Mouse (Mus musculus): ENCODE results near the gene Rhbdl3. TPM values are rescaled to one million over a fixed set of nuclear protein-coding genes. Genes with fewer than 3 reads are reported as not detected.

Rhbdl3 gene
- polyA plus RNA-seq (2012; rRNA removed) = 7.5 and 8.4 TPM in 2 replicates

DNA sequence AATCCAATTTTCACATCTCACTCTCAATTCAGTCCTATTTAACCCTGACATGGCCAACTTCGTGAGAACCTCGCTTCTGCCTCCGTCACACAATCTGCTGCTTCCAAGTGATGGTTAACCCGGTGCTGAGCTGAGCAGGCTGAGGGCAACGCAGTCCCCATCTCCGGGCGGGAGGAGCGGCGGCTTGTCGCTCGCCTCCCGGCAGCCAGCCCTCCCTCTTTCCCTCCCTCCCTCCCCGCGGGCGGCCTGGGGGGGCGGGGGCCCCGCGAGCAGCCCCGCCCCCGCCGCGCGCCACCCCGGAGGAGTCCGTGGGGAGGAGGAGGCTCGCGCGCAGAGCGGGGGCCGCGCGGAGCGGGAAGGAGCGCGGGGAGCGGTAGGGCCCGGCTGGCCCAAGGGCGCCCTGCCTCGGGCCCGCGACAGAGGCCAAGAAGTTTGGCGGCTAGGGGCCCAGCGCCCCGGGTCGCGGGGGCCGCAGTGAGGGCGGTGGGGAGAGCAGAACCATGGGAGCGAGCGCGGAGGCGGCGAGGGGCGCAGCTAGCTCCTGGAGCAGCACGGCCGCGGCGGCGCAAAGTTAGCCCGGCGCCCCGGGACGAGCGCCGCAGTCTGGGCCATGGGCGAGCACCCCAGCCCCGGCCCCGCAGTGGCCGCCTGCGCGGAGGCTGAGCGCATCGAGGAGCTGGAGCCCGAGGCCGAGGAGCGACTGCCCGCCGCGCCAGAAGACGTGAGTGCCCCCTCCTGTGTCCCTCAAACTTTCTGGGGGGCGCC lies at the start of gene Rhbdl3:
Rhbdl3 (plus strand) TSS at position 362 of the 765 bp plus-strand sequence.
- TF ChIP-seq POLR2A (IDR thresholded peaks at IDR 0.05; ENCODE audit: extremely low read depth, insufficient read depth, low read length) (no peak), CTCF (IDR thresholded peaks at IDR 0.05; ENCODE audit: extremely low read depth, insufficient read depth, low read length) (no peak)
- H3K27ac ChIP-seq (ENCODE audit: insufficient read depth, low read length) = no peak within 1 kb of the TSS
- H3K4me3 ChIP-seq (ENCODE audit: insufficient read depth, low read length) = peak within 1 kb of the TSS; percentile 44
- 0 out of 2 replicates have a peak, but pooled peaks cover 3% of the 10 kb centered on the region for H3K4me1 ChIP-seq (ENCODE audit: control insufficient read depth, insufficient read depth, low read length)

DNA sequence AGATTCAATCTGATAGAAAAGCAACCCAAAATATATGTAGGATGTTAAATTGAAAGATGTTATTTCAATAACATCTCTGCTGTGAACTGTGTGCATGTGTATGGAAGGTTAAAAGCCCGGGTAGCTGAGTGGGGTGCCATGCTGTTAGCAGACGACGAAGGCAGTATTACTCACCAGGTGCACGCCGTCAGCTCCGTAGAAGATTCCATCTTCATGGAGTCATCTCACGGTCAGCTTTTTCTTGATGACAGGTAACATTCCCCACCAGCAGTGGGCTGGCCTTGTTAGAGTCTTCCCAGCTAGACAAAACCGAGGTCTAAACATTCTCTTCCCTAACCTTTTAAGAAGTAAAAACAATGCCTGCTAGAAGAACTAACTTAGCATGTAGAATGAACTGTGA lies 36.6 kb upstream of the Rhbdl3 start:
- TF ChIP-seq POLR2A (IDR thresholded peaks at IDR 0.05; ENCODE audit: extremely low read depth, insufficient read depth, low read length) = no peak
- no peak for TF ChIP-seq CTCF (IDR thresholded peaks at IDR 0.05; ENCODE audit: extremely low read depth, insufficient read depth, low read length)
- no peak overlapping the region for H3K4me3 ChIP-seq (ENCODE audit: insufficient read depth, low read length)

DNA sequence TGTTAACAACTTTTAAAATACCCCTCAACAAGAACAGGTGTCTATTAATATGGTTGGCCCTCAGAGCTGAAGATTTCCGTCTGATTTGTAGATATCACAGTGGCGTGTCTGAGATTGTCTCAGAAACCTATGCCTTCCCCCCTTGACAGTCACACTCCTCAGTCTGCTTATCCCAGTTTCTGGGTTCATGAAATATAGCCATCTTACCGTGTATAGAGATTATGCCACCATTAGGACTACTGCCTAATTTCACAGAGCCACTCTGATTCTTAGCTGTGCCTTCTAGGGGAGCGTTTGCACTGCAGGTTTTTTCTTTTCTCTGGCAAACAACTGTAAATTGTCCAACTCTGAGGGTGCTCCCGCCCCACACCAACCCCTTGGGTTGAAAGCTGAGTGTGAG lies 29.6 kb upstream of the Rhbdl3 start:
- no peak overlapping the region for H3K27ac ChIP-seq (ENCODE audit: insufficient read depth, low read length)
- H3K4me1 ChIP-seq (ENCODE audit: control insufficient read depth, insufficient read depth, low read length) = no peaks in the 10 kb centered on the region; the same call in 1 of the 2 replicates
- H3K4me3 ChIP-seq (ENCODE audit: insufficient read depth, low read length) = no peak overlapping the region
- TF ChIP-seq POLR2A (IDR thresholded peaks at IDR 0.05; ENCODE audit: extremely low read depth, insufficient read depth, low read length) = no peak
- TF ChIP-seq CTCF (IDR thresholded peaks at IDR 0.05; ENCODE audit: extremely low read depth, insufficient read depth, low read length) = no peak

More for the DNA sequence above, 36.6 kb upstream of the Rhbdl3 start:
- Histone ChIP-seq H3K4me1 (ENCODE audit: control insufficient read depth, insufficient read depth, low read length) (no peaks in the 10 kb centered on the region), H3K27ac (ENCODE audit: insufficient read depth, low read length) (no peak overlapping the region)

DNA sequence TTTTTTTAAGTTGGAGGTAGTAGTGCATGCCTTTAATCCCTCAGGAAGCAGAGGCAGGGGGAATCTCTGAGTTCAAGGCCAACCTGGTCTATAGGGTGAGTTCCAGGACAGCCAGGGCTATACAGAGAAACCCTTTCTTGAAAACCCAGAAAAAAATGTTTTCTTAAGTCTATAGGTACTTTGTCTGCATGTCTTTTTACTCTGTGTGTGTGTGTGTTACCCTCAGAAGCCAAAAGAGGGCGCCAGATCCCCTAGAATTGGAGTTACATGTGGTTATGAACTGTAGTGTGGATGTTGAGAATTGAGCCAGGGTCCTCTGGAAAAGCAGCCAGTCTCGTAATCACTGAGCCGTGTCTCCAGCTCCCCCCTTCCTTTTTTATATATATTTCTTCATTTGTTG lies 25.7 kb upstream of the Rhbdl3 start:
- TF ChIP-seq CTCF (IDR thresholded peaks at IDR 0.05; ENCODE audit: extremely low read depth, insufficient read depth, low read length) (no peak), POLR2A (IDR thresholded peaks at IDR 0.05; ENCODE audit: extremely low read depth, insufficient read depth, low read length) (no peak)
- H3K4me1 ChIP-seq (ENCODE audit: control insufficient read depth, insufficient read depth, low read length) = peaks cover 6% of the 10 kb centered on the region
- no peak overlapping the region for H3K27ac ChIP-seq (ENCODE audit: insufficient read depth, low read length)
- H3K4me3 ChIP-seq (ENCODE audit: insufficient read depth, low read length) = no peak overlapping the region

DNA sequence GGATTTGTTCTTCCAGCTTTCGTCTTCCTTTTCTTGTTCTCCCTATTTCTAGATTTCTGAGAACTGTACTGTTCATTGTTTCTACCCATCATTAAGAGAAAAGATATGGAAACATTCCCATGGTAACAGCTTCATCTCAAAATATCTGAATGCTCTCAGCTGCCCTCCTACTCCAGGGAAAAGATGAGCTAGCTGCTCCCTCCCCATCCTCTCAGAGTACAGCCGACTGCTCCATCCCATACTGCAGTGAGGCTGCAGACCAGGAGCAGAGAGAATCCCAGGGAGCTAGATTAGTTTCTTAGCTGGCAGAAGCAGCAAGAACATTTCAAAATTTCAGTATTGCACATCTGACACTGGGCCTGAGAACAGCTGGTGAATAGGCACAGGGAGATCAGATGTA lies 22.7 kb upstream of the Rhbdl3 start:
- 0 out of 2 replicates have a peak, but pooled peaks have one; percentile 30 for TF ChIP-seq POLR2A (IDR thresholded peaks at IDR 0.05; ENCODE audit: extremely low read depth, insufficient read depth, low read length)
- no peak for TF ChIP-seq CTCF (IDR thresholded peaks at IDR 0.05; ENCODE audit: extremely low read depth, insufficient read depth, low read length)
- H3K4me3 ChIP-seq (ENCODE audit: insufficient read depth, low read length) = no peak overlapping the region
- peaks cover 6% of the 10 kb centered on the region for H3K4me1 ChIP-seq (ENCODE audit: control insufficient read depth, insufficient read depth, low read length)
- H3K27ac ChIP-seq (ENCODE audit: insufficient read depth, low read length) = 0 out of 2 replicates have a peak overlapping the region, but pooled peaks have one; percentile 95

DNA sequence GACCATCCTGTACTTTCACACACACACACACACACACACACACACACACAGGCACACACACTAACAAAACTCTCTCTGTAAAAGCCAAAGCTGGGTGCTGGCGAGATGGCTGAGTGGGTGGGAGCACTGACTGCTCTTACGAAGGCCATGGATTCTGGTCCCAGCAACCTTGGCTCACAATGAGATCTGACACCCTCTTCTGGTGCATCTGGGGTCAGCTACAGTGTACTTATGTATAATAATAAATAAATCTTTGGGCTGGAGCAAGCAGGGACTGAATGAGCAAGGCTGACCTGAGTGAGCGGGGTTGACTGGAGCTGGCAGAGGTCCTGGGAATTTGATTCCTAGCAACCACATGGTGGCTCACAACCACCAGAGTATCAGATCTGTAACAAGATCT lies 16.9 kb upstream of the Rhbdl3 start:
- Histone ChIP-seq H3K4me3 (ENCODE audit: insufficient read depth, low read length) (no peak overlapping the region), H3K27ac (ENCODE audit: insufficient read depth, low read length) (no peak overlapping the region), H3K4me1 (ENCODE audit: control insufficient read depth, insufficient read depth, low read length) (no peaks in the 10 kb centered on the region)
- no peak for TF ChIP-seq CTCF (IDR thresholded peaks at IDR 0.05; ENCODE audit: extremely low read depth, insufficient read depth, low read length)
- TF ChIP-seq POLR2A (IDR thresholded peaks at IDR 0.05; ENCODE audit: extremely low read depth, insufficient read depth, low read length) = no peak

DNA sequence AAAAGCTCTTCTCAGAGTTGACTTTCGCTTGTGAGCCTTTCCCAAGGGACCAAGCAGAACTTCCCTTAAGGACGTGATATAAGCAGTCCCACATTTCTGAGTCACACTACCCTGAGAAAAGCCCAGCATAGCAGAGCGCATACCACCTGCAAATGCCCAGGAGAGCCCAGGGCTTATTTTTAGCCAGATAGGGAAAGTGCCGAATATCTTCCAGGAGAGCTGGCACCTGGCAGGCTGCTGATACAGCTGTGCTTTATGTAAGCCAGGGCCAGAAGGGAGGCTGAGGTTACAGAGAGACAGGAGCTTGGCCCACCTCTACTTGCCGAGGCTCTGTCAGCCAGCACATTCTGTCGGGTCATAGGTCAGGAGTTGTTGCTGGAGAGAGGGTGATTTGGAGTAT lies 16.1 kb upstream of the Rhbdl3 start:
- Histone ChIP-seq H3K4me1 (ENCODE audit: control insufficient read depth, insufficient read depth, low read length) (no peaks in the 10 kb centered on the region), H3K4me3 (ENCODE audit: insufficient read depth, low read length) (no peak overlapping the region), H3K27ac (ENCODE audit: insufficient read depth, low read length) (no peak overlapping the region)
- TF ChIP-seq CTCF (IDR thresholded peaks at IDR 0.05; ENCODE audit: extremely low read depth, insufficient read depth, low read length) = no peak
- no peak for TF ChIP-seq POLR2A (IDR thresholded peaks at IDR 0.05; ENCODE audit: extremely low read depth, insufficient read depth, low read length)

DNA sequence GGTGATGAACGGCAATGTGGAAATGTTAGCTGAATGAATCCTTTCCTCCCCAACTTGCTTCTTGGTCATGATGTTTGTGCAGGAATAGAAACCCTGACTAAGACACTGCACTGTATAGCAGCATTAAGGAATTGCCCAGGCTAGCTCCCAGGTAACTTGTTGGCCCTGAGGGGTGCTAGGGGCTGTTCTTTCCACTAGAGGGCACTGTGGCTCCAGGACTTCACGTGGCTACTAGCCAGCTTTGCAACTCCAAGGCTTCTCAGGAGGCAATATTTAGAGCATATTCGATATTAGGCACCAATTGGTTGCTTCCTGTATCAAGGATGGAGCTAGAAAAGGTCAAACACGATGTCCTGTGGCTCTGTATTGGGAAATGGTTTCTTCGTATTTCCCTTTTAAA lies 13.6 kb upstream of the Rhbdl3 start:
- no peak overlapping the region for H3K27ac ChIP-seq (ENCODE audit: insufficient read depth, low read length)
- no peak overlapping the region for H3K4me3 ChIP-seq (ENCODE audit: insufficient read depth, low read length)
- H3K4me1 ChIP-seq (ENCODE audit: control insufficient read depth, insufficient read depth, low read length) = 0 out of 2 replicates have a peak, but pooled peaks cover 3% of the 10 kb centered on the region
- TF ChIP-seq POLR2A (IDR thresholded peaks at IDR 0.05; ENCODE audit: extremely low read depth, insufficient read depth, low read length) (no peak), CTCF (IDR thresholded peaks at IDR 0.05; ENCODE audit: extremely low read depth, insufficient read depth, low read length) (peak; percentile 90)

DNA sequence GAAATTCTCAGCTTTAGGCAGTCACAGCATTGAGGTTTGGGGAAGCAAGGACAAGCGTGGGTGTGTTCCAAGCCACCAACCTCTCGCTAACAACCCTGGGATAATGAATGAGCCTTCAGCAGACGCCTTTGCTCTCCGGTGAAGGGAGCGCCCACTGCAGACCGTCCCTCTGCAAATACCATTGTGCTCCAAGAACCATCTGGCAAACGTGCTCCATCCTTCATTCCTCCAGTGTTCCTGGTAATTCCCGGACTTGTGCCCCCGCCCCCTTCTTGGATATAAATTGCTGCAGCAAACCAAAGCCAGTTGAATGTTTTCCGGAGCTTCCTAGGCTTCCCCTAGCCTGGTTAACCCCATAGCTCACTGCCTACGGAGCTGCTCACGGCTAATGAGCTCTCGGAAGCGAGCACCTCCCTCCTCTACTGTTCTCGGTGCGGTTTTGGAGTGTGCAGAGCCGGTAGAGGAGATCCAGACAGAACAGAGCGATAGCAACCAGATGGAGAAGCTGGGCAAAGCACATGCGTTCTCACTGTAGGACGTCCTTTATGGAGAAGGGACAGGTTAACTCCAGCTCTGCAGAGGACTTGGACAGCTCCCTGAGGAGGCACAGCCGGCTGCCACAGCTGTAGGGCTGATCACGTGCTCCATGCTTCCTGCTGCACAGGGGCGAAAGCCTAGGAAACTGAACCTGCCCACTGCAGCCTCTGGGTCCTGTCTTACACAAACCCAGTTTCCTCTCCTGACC lies 10.8 kb upstream of the Rhbdl3 start:
- TF ChIP-seq POLR2A (IDR thresholded peaks at IDR 0.05; ENCODE audit: extremely low read depth, insufficient read depth, low read length) = peak; percentile 52
- no peak for TF ChIP-seq CTCF (IDR thresholded peaks at IDR 0.05; ENCODE audit: extremely low read depth, insufficient read depth, low read length)
- no peak overlapping the region for H3K27ac ChIP-seq (ENCODE audit: insufficient read depth, low read length)
- H3K4me1 ChIP-seq (ENCODE audit: control insufficient read depth, insufficient read depth, low read length) = 0 out of 2 replicates have a peak, but pooled peaks cover 3% of the 10 kb centered on the region
- peak overlapping the region; percentile 11 for H3K4me3 ChIP-seq (ENCODE audit: insufficient read depth, low read length)

Data from cortical plate, adult 2 months (tissue).